In the genomic region with DNA sequence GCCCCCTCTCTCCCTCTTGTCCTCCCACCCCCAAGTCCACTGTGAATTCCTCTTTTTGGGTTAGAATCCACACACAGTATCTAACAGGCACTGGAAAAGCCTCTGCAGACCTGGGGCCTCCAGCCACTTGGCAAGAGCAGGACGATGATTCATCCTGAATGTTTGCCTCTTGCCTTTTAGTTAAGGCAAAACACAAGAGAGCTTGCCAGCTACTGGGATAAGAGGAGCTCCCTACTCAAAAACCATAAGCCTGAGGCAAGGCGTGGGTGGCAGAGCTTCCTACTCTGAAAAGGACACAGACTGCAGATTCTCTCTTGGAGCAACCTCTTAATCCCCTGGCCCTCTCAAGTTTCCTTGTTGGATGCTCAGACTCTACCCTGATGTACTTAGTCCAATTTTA, we compare ENCODE assay signal across 9 mouse cellular contexts.
DNase-seq lines count a peak whose midpoint lies in the region; ATAC-seq and TF ChIP-seq lines count a peak whose summit lies in the region.
"Had no signal": no experiment of that assay in that cellular context is flagged by ENCODE, and none has a peak within 500 bp of the region (broad histone marks: within the 10 kb centered on the region; RNA-seq: fewer than 3 reads in every experiment).

No protein-coding gene starts in this region.

- intact Hi-C loops in left cerebral cortex, postnatal 25 days (cut with DNase I) = loop anchor here (10.0 kb wide), 1 partner anchor 592 kb away; no protein-coding TSS in a partner anchor

- H3K9me3 ChIP-seq in intestine, embryonic 15.5 days = no peaks in the 10 kb centered on the region
- no peaks in the 10 kb centered on the region for H3K9me3 ChIP-seq in intestine, postnatal 0 days (ENCODE audit: control insufficient read depth)
- H3K9me3 ChIP-seq in hindbrain, embryonic 14.5 days (ENCODE audit: control insufficient read depth, low read length) = no peaks in the 10 kb centered on the region
- H3K9me3 ChIP-seq: liver, embryonic 13.5 days had no signal

- H3K4me2 ChIP-seq in intestine, embryonic 15.5 days (replicated peaks) = no peak overlapping the region
- H3K4me2 ChIP-seq in intestine, postnatal 0 days (replicated peaks; ENCODE audit: low read depth) = no peak overlapping the region
- no peak overlapping the region for H3K4me2 ChIP-seq in hindbrain, embryonic 14.5 days (replicated peaks)
- H3K4me2 ChIP-seq: liver, embryonic 13.5 days had no signal

- H3K27me3 ChIP-seq in intestine, embryonic 15.5 days (replicated peaks) = no peaks in the 10 kb centered on the region
- no peaks in the 10 kb centered on the region for H3K27me3 ChIP-seq in intestine, postnatal 0 days (replicated peaks; ENCODE audit: control insufficient read depth, insufficient read depth, low read length)
- no peaks in the 10 kb centered on the region for H3K27me3 ChIP-seq in hindbrain, embryonic 14.5 days (ENCODE audit: control insufficient read depth, insufficient read depth, low read length)
- H3K27me3 ChIP-seq: liver, embryonic 13.5 days had no signal

- peak; percentile 25; the same call in 1 of the 2 replicates for ATAC-seq in intestine, embryonic 15.5 days
- ATAC-seq in intestine, postnatal 0 days = no peak
- no peak for ATAC-seq in hindbrain, embryonic 14.5 days (ENCODE audit: low FRiP score)

- WGBS in intestine, embryonic 15.5 days = 39% methylated on average over 2 of the region's 2 CpGs
- WGBS in intestine, postnatal 0 days = 59% methylated on average over 2 of the region's 2 CpGs
- 71% methylated on average over 2 of the region's 2 CpGs for WGBS in hindbrain, embryonic 14.5 days

- no peaks in the 10 kb centered on the region for H3K36me3 ChIP-seq in intestine, embryonic 15.5 days
- H3K36me3 ChIP-seq in intestine, postnatal 0 days (ENCODE audit: control insufficient read depth, insufficient read depth) = no peaks in the 10 kb centered on the region
- H3K36me3 ChIP-seq in hindbrain, embryonic 14.5 days (replicated peaks; ENCODE audit: control insufficient read depth, insufficient read depth) = no peaks in the 10 kb centered on the region
- H3K36me3 ChIP-seq: liver, embryonic 13.5 days had no signal

- H3K27ac ChIP-seq in intestine, embryonic 15.5 days = peak overlapping the region; percentile 10; the same call in 1 of the 2 replicates
- H3K27ac ChIP-seq in intestine, postnatal 0 days (ENCODE audit: low read depth, low read length) = no peak overlapping the region
- H3K27ac ChIP-seq in hindbrain, embryonic 14.5 days = no peak overlapping the region
- H3K27ac ChIP-seq: liver, embryonic 13.5 days had no signal

- TF ChIP-seq CTCF in intestine, postnatal 0 days (IDR thresholded peaks at IDR 0.05; ENCODE audit: low read depth) = no peak

- peak; percentile 75 for DNase-seq in adrenal gland, postnatal 14 days
- peak; percentile 79 for DNase-seq in gastrocnemius, postnatal 25 days
- peak; percentile 59 to 92 for DNase-seq in left cerebral cortex, postnatal 25 days (ENCODE audit: low spot score in 2 of 2)
- DNase-seq in urinary bladder, postnatal 36 days (ENCODE audit: low spot score in 2 of 2) = peak; percentile 60 to 70
- DNase-seq in hindbrain, embryonic 14.5 days (ENCODE audit: low spot score) = no peak
- no peak for DNase-seq in spleen, postnatal 36 days (ENCODE audit: low spot score in 2 of 2)
- DNase-seq: liver, embryonic 13.5 days had no signal

- peaks cover 8% of the 10 kb centered on the region; the same call in 1 of the 2 replicates for H3K4me1 ChIP-seq in intestine, embryonic 15.5 days (replicated peaks)
- H3K4me1 ChIP-seq in intestine, postnatal 0 days (replicated peaks; ENCODE audit: control insufficient read depth, insufficient read depth, low read length) = no peaks in the 10 kb centered on the region
- H3K4me1 ChIP-seq in hindbrain, embryonic 14.5 days (replicated peaks; ENCODE audit: control insufficient read depth, insufficient read depth, low read length) = no peaks in the 10 kb centered on the region
- H3K4me1 ChIP-seq: liver, embryonic 13.5 days had no signal

- H3K4me3 ChIP-seq in intestine, embryonic 15.5 days (replicated peaks) = no peak overlapping the region
- H3K4me3 ChIP-seq in intestine, postnatal 0 days (ENCODE audit: low read depth, low read length) = no peak overlapping the region
- H3K4me3 ChIP-seq in hindbrain, embryonic 14.5 days (replicated peaks; ENCODE audit: low read length) = no peak overlapping the region
- H3K4me3 ChIP-seq: liver, embryonic 13.5 days had no signal

- H3K9ac ChIP-seq in intestine, embryonic 15.5 days = no peak overlapping the region
- H3K9ac ChIP-seq in intestine, postnatal 0 days (ENCODE audit: low read depth, low read length) = no peak overlapping the region
- no peak overlapping the region for H3K9ac ChIP-seq in hindbrain, embryonic 14.5 days
- H3K9ac ChIP-seq: liver, embryonic 13.5 days had no signal

Comparison
In these comparisons a context has a peak if more than half of its experiments do, and no peak if none do; other contexts are left out.
1. DNase-seq: peak in adrenal gland, postnatal 14 days (single experiment), gastrocnemius, postnatal 25 days (single experiment), left cerebral cortex, postnatal 25 days (2 of 2) and urinary bladder, postnatal 36 days (2 of 2); none in hindbrain, embryonic 14.5 days (single experiment) and spleen, postnatal 36 days (0 of 2).